Mouse (Mus musculus): Measurements from ENCODE around the gene Ccs.

- TF ChIP-seq POLR2A (IDR thresholded peaks at IDR 0.05; ENCODE audit: borderline replicate concordance, insufficient read depth, low read length) (no peak), CTCF (IDR thresholded peaks at IDR 0.05; ENCODE audit: borderline replicate concordance, insufficient read depth, low read depth, low read length) (no peak)
Measured at GRCm38 (mm10) chr19:4850281-4850680, 11.1 kb upstream of the Ccs start.

All from cerebellum, adult 2 months (tissue).